Mouse (Mus musculus) megakaryocyte, embryonic 14.5 days (primary cell): ENCODE results near the gene Reep3. TPM values are rescaled to one million over a fixed set of nuclear protein-coding genes. Genes with fewer than 3 reads are reported as not detected.
A peak's percentile ranks its signal among the peaks of the same experiment; 100 is the strongest.

Experiments
- H3K27me3 ChIP-seq: replicated peaks from 2 replicates; pipeline ENCODE3; 2012; ENCODE audit warnings: inconsistent platforms
- H3K36me3 ChIP-seq: replicated peaks from 2 replicates; pipeline ENCODE3; 2012; ENCODE audit warnings: low read length, inconsistent platforms, mixed read lengths
- H3K4me1 ChIP-seq: 2 replicates; pipeline ENCODE4 v1.6.1; 2012; ENCODE audit warnings: inconsistent platforms
- H3K4me3 ChIP-seq: replicated peaks from 2 replicates; pipeline ENCODE3; 2012; ENCODE audit warnings: moderate library complexity, mild to moderate bottlenecking, inconsistent platforms
- H3K9me3 ChIP-seq: 2 replicates; pipeline ENCODE4 v1.6.1; 2012; ENCODE audit warnings: inconsistent platforms
- FLI1 ChIP-seq: IDR thresholded peaks from 2 replicates; pipeline ENCODE4 v1.6.1; 2012; ENCODE audit warnings: low read length, inconsistent platforms, mixed read lengths
- GATA1 ChIP-seq: IDR thresholded peaks from 3 replicates; pipeline ENCODE4 v1.6.1; 2012; ENCODE audit warnings: mixed read lengths, low read length, inconsistent platforms, borderline replicate concordance
- polyA plus RNA-seq: library from polyadenylated mRNA; stranded (reverse); fragments of >175 nt; gene quantifications from 2 replicates; pipeline ENCODE4 v1.2.3, GENCODE M21; 2012; ENCODE audit warnings: low replicate concordance; ENCODE audit not compliant: insufficient read depth

Reep3 gene
- polyA plus RNA-seq, 1 experiment = 0.97 TPM

GRCm38 (mm10) chr10:67069013-67069412 lies 27.7 kb downstream of the Reep3 start:
- H3K9me3 ChIP-seq = no peaks in the 10 kb centered on the region
- TF ChIP-seq FLI1 (no peak), GATA1 (no peak)
- H3K27me3 ChIP-seq = peaks cover 6% of the 10 kb centered on the region
- peak overlapping the region; percentile 64 for H3K4me3 ChIP-seq
- no peaks in the 10 kb centered on the region for H3K36me3 ChIP-seq
- peaks cover 43% of the 10 kb centered on the region for H3K4me1 ChIP-seq

DNA sequence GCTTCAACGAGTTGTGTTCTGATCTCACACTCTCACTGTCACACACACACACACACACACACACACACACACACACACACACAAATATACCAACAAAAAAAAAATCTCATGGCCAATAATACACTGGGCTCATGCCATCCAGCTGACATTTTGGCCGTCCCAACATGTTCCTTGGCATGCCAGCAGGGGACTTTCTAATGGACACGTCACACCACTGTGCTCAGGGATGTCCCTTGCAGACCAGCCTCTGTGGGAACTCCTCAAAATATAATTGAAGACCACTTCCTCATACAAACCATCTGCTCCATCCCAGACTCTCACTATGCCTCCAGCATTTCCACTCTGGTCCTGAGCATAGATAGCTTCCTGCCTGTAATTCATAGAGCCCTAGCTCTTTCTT lies 30.3 kb downstream of the Reep3 start:
- TF ChIP-seq GATA1 (no peak), FLI1 (no peak)
- H3K27me3 ChIP-seq = no peaks in the 10 kb centered on the region
- no peaks in the 10 kb centered on the region for H3K36me3 ChIP-seq
- H3K4me3 ChIP-seq = no peak overlapping the region
- no peaks in the 10 kb centered on the region for H3K9me3 ChIP-seq
- peaks cover 22% of the 10 kb centered on the region for H3K4me1 ChIP-seq

DNA sequence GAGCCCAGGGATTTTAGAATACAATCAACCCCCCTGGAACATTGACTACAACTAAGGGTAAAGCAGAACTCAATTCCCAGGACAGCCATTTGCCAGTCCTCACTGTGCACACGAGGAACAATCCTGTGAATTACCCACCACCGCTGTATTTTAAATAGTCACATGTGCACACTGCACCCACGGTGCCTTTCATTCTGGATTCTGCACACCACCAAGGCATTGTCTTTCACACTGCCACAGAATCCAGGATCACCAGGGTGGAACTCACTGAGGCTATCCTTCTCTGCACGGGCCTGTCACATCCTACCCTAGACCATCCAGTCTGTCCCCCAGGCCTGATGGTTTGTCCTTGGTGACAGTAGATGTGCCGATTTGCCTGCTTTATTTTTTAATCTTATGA lies 30.8 kb downstream of the Reep3 start:
- Histone ChIP-seq H3K4me1 (peaks cover 19% of the 10 kb centered on the region), H3K4me3 (no peak overlapping the region)

GRCm38 (mm10) chr10:67065277-67065887 lies 31.4 kb downstream of the Reep3 start:
- TF ChIP-seq FLI1 (no peak), GATA1 (no peak)
- Histone ChIP-seq H3K4me1 (peaks cover 15% of the 10 kb centered on the region), H3K36me3 (no peaks in the 10 kb centered on the region)

More for the DNA sequence above, 30.8 kb downstream of the Reep3 start:
- H3K27me3 ChIP-seq = no peaks in the 10 kb centered on the region
- TF ChIP-seq FLI1 (no peak), GATA1 (no peak)
- no peaks in the 10 kb centered on the region for H3K9me3 ChIP-seq
- H3K36me3 ChIP-seq = no peaks in the 10 kb centered on the region

DNA sequence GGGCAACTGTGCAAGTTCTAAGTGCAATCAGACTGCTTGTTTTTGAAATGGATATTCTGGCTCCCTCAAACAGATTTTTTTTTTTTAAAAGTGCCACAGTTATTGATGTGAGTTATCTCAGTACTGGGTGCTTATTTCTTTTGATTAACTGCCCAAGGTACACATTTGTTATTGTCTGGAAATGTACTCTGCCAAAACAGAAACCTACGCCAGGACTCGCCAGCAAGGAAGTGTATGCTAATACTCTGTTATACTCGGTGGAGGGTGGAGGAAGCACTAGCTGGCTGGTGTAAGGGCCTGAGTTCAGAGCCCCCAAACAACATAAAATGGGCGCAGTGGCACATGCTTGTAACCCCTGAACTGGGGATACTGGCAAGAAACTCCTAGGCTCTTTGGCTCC lies 34.9 kb downstream of the Reep3 start:
- TF ChIP-seq GATA1 = no peak
- no peak for TF ChIP-seq FLI1
- H3K36me3 ChIP-seq = peaks cover 3% of the 10 kb centered on the region
- peaks cover 3% of the 10 kb centered on the region; the same call in 1 of the 2 replicates for H3K4me1 ChIP-seq
- no peaks in the 10 kb centered on the region for H3K27me3 ChIP-seq
- no peak overlapping the region for H3K4me3 ChIP-seq
- H3K9me3 ChIP-seq = no peaks in the 10 kb centered on the region

More at GRCm38 (mm10) chr10:67065277-67065887, 31.4 kb downstream of the Reep3 start:
- Histone ChIP-seq H3K4me3 (no peak overlapping the region), H3K9me3 (no peaks in the 10 kb centered on the region), H3K27me3 (no peaks in the 10 kb centered on the region)

DNA sequence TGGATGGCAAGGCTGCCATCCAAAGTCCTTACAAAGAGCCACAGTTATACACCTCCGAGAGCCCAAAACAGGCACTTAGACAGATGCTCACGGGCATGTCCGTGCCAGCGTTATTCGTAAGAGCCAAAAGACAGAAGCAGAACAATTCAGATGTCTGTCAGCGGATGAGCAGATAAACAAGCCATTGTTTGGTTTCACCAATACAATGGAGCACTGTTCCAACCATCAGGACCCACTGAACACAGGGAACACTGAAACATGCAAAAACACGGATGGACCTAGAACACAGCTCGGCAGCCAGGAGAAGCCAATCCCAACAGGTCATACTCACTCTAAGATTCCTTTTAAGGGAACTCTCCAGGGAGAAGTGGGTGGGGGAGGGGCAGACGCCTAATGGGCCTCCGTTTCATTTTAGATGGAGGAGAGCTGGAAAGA lies 35.4 kb downstream of the Reep3 start:
- Histone ChIP-seq H3K4me3 (no peak overlapping the region), H3K9me3 (no peaks in the 10 kb centered on the region), H3K4me1 (peaks cover 3% of the 10 kb centered on the region; the same call in 1 of the 2 replicates), H3K27me3 (no peaks in the 10 kb centered on the region), H3K36me3 (peaks cover 3% of the 10 kb centered on the region)
- TF ChIP-seq GATA1 (no peak), FLI1 (no peak)

- TF ChIP-seq GATA1 = no peak
- TF ChIP-seq FLI1 = no peak
- H3K9me3 ChIP-seq = no peaks in the 10 kb centered on the region
- H3K27me3 ChIP-seq = no peaks in the 10 kb centered on the region
- no peak overlapping the region for H3K4me3 ChIP-seq
- peaks cover 3% of the 10 kb centered on the region for H3K36me3 ChIP-seq
- peaks cover 10% of the 10 kb centered on the region; the same call in 1 of the 2 replicates for H3K4me1 ChIP-seq
These were observed 38.0 kb downstream of the Reep3 start for GRCm38 (mm10) chr10:67058702-67059101.

DNA sequence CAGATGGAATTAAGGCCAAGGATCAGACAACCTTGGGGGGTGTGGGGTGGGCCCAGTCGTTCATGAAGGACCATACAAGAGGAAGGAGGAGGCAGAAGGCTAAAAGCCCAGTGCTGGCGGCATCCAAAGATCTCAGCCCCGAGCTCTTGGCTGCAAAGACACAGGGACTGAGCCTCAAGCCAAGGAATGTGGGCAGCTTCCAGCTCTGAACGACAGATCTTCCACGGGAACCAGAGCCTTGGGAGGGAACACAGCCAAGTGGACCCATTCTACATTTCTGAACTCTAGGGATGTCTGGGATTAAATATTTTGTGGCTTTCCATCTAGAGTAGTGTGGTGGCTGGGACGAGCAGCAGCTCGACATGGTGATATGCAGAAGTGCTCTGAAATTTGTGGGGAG lies 38.4 kb downstream of the Reep3 start:
- TF ChIP-seq FLI1 (no peak), GATA1 (no peak)
- Histone ChIP-seq H3K36me3 (peaks cover 3% of the 10 kb centered on the region), H3K4me3 (no peak overlapping the region), H3K27me3 (no peaks in the 10 kb centered on the region), H3K4me1 (peaks cover 13% of the 10 kb centered on the region; the same call in 1 of the 2 replicates), H3K9me3 (no peaks in the 10 kb centered on the region)

GRCm38 (mm10) chr10:67057696-67058095 lies 39.0 kb downstream of the Reep3 start:
- H3K27me3 ChIP-seq = no peaks in the 10 kb centered on the region
- H3K4me1 ChIP-seq = peaks cover 19% of the 10 kb centered on the region; the same call in 1 of the 2 replicates
- peaks cover 3% of the 10 kb centered on the region for H3K36me3 ChIP-seq
- H3K4me3 ChIP-seq = no peak overlapping the region
- TF ChIP-seq GATA1 (no peak), FLI1 (no peak)
- H3K9me3 ChIP-seq = no peaks in the 10 kb centered on the region

DNA sequence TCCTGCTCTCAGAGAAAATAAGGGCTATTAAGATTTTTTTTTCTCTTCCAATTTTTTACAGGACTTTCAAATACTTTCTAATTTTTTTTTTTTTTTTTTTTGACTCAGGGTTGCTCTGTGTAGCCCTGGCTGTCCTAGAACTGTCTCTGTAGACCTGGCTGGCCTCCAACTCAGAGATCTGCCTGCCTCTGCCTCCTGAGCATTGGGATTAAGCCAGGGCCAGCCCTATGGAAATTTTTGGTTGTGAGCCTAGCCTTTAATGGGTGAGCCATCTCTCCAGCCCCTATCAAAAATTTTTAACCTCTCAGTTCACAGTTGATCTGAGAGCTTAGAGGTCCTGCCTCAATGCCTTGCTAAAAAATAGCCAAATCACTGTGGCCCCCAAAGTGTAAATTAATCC lies 39.5 kb downstream of the Reep3 start:
- H3K36me3 ChIP-seq = peaks cover 3% of the 10 kb centered on the region
- H3K27me3 ChIP-seq = no peaks in the 10 kb centered on the region
- H3K4me1 ChIP-seq = peaks cover 24% of the 10 kb centered on the region; the same call in 1 of the 2 replicates
- H3K4me3 ChIP-seq = no peak overlapping the region
- TF ChIP-seq FLI1 (no peak), GATA1 (no peak)
- H3K9me3 ChIP-seq = no peaks in the 10 kb centered on the region
